Mouse (Mus musculus): ENCODE measurements at regions not wholly inside any gene's neighbourhood (a gene's known extent, or its start where the extent isn't known, plus 50 kb on each side); places are given as distances from the start of the nearest gene placed in this dataset.

- no peak for TF ChIP-seq SMC3 (IDR thresholded peaks at IDR 0.05; ENCODE audit: low read depth, low read length)
- TF ChIP-seq E2F4 (IDR thresholded peaks at IDR 0.05; ENCODE audit: borderline replicate concordance, low read depth, low read length), result no peak
- TF ChIP-seq POLR2AphosphoS5 (IDR thresholded peaks at IDR 0.05; ENCODE audit: borderline replicate concordance, low read depth, low read length), result no peak
- no peak for TF ChIP-seq GATA1 (IDR thresholded peaks at IDR 0.05; ENCODE audit: low read depth, low read length)
- no peak for TF ChIP-seq CTCF (IDR thresholded peaks at IDR 0.05 in 2 of 3, conservative IDR thresholded peaks at IDR 0.05 in 1 of 3; ENCODE audit: control insufficient read depth in 1 of 3, insufficient read depth in 1 of 3, low read depth in 2 of 3, low read length in 3 of 3, poor library complexity in 1 of 3, severe bottlenecking in 1 of 3)
- no peak for TF ChIP-seq POLR2A (IDR thresholded peaks at IDR 0.05; ENCODE audit: control insufficient read depth in 1 of 2, insufficient read depth in 1 of 2, low read depth in 1 of 2, low read length in 2 of 2, poor library complexity in 1 of 2)
- no peak for TF ChIP-seq EP300 (IDR thresholded peaks at IDR 0.05; ENCODE audit: low read depth in 1 of 2, low read length in 2 of 2)
- TF ChIP-seq MEF2A (IDR thresholded peaks at IDR 0.05; ENCODE audit: extremely low read depth, insufficient replicate concordance, low read depth, low read length, poor library complexity, severe bottlenecking), result no peak
- no peak for TF ChIP-seq SIN3A (IDR thresholded peaks at IDR 0.05; ENCODE audit: low read length)
Observed at GRCm38 (mm10) chr11:112081386-112081785, 700.6 kb upstream of the Sox9 start.
